Mouse (Mus musculus): ENCODE data around the gene Tfpt. TPM values are rescaled to one million over a fixed set of nuclear protein-coding genes. Genes with fewer than 3 reads are reported as not detected.
"Not testable (repeated sequence)": the region's sequence is repeated elsewhere in the genome, so short reads cannot be mapped to it uniquely, and the experiment has no call there.

Tfpt gene
- total RNA-seq, 2 experiments from 2014 or later, result 10.8 to 17.2 TPM

- peak; percentile 20 for ATAC-seq (replicated peaks; ENCODE audit: low FRiP score, poor library complexity, severe bottlenecking)
These were observed 699 bp downstream of the Tfpt start for GRCm38 (mm10) chr7:3629030-3629429.

GRCm38 (mm10) chr7:3617242-3617995 lies 12.3 kb downstream of the Tfpt start, which contains the start of gene Ndufa3:
Gene Ndufa3, plus strand, starts transcription at chr7:3617373.
- ATAC-seq (replicated peaks; ENCODE audit: low FRiP score, poor library complexity, severe bottlenecking), result peak; percentile 98

GRCm38 (mm10) chr7:3616389-3617241 lies 13.1 kb downstream of the Tfpt start:
- ATAC-seq (replicated peaks; ENCODE audit: low FRiP score, poor library complexity, severe bottlenecking), result no peak

GRCm38 (mm10) chr7:3616057-3616388 lies 13.7 kb downstream of the Tfpt start, which contains the start of gene Oscar:
Gene Oscar, minus strand, starts transcription at chr7:3616157.
- no peak for ATAC-seq (replicated peaks; ENCODE audit: low FRiP score, poor library complexity, severe bottlenecking)

- no peak for ATAC-seq (replicated peaks; ENCODE audit: low FRiP score, poor library complexity, severe bottlenecking)
These were observed 15.7 kb downstream of the Tfpt start for GRCm38 (mm10) chr7:3614021-3614420.

- ATAC-seq (replicated peaks; ENCODE audit: low FRiP score, poor library complexity, severe bottlenecking), result no peak
These were observed 18.7 kb downstream of the Tfpt start for GRCm38 (mm10) chr7:3611006-3611405.

GRCm38 (mm10) chr7:3610437-3610836 lies 19.3 kb downstream of the Tfpt start:
- ATAC-seq (replicated peaks; ENCODE audit: low FRiP score, poor library complexity, severe bottlenecking), result no peak

- no peak for ATAC-seq (replicated peaks; ENCODE audit: low FRiP score, poor library complexity, severe bottlenecking)
These were observed 20.6 kb downstream of the Tfpt start for GRCm38 (mm10) chr7:3609082-3609481.

GRCm38 (mm10) chr7:3608668-3609067 lies 21.1 kb downstream of the Tfpt start:
- ATAC-seq (replicated peaks; ENCODE audit: low FRiP score, poor library complexity, severe bottlenecking), result no peak

- ATAC-seq (replicated peaks; ENCODE audit: low FRiP score, poor library complexity, severe bottlenecking), result no peak
These were observed 22.3 kb downstream of the Tfpt start for GRCm38 (mm10) chr7:3607391-3607790.

- ATAC-seq (replicated peaks; ENCODE audit: low FRiP score, poor library complexity, severe bottlenecking), result no peak
These were observed 22.9 kb downstream of the Tfpt start for GRCm38 (mm10) chr7:3606798-3607197.

GRCm38 (mm10) chr7:3601119-3601518 lies 28.6 kb downstream of the Tfpt start:
- ATAC-seq (replicated peaks; ENCODE audit: low FRiP score, poor library complexity, severe bottlenecking), result no peak

GRCm38 (mm10) chr7:3597755-3598154 lies 32.0 kb downstream of the Tfpt start:
- not testable (repeated sequence) for ATAC-seq (replicated peaks; ENCODE audit: low FRiP score, poor library complexity, severe bottlenecking)

GRCm38 (mm10) chr7:3595146-3595545 lies 34.6 kb downstream of the Tfpt start:
- ATAC-seq (replicated peaks; ENCODE audit: low FRiP score, poor library complexity, severe bottlenecking), result no peak

- ATAC-seq (replicated peaks; ENCODE audit: low FRiP score, poor library complexity, severe bottlenecking), result no peak
These were observed 35.0 kb downstream of the Tfpt start for GRCm38 (mm10) chr7:3594686-3595085.

GRCm38 (mm10) chr7:3593855-3594254 lies 35.9 kb downstream of the Tfpt start:
- ATAC-seq (replicated peaks; ENCODE audit: low FRiP score, poor library complexity, severe bottlenecking), result no peak

- no peak for ATAC-seq (replicated peaks; ENCODE audit: low FRiP score, poor library complexity, severe bottlenecking)
These were observed 38.2 kb downstream of the Tfpt start for GRCm38 (mm10) chr7:3591534-3591933.

- no peak for ATAC-seq (replicated peaks; ENCODE audit: low FRiP score, poor library complexity, severe bottlenecking)
These were observed 39.2 kb downstream of the Tfpt start for GRCm38 (mm10) chr7:3590550-3590949.

- no peak for ATAC-seq (replicated peaks; ENCODE audit: low FRiP score, poor library complexity, severe bottlenecking)
These were observed 42.4 kb downstream of the Tfpt start for GRCm38 (mm10) chr7:3587292-3587691.

- ATAC-seq (replicated peaks; ENCODE audit: low FRiP score, poor library complexity, severe bottlenecking), result no peak
These were observed 43.5 kb downstream of the Tfpt start for GRCm38 (mm10) chr7:3586255-3586654.

GRCm38 (mm10) chr7:3585763-3586162 lies 44.0 kb downstream of the Tfpt start:
- ATAC-seq (replicated peaks; ENCODE audit: low FRiP score, poor library complexity, severe bottlenecking), result no peak
